Mouse (Mus musculus): ENCODE data around the gene Lce1i. TPM values are rescaled to one million over a fixed set of nuclear protein-coding genes. Genes with fewer than 3 reads are reported as not detected.
"Not testable (repeated sequence)": the region's sequence is repeated elsewhere in the genome, so short reads cannot be mapped to it uniquely, and the experiment has no call there.

The Lce1i gene
- polyA plus RNA-seq (2012; rRNA removed): not detected in 2 replicates
- not detected in 2 replicates for polyA plus RNA-seq (2014; fragmentation: Nextera tagmentation; extraction: Ambion mirVana)

GRCm38 (mm10) chr3:92778799-92779198 lies at the start of gene Lce1i:
TSS of gene Lce1i (minus strand) at chr3:92778899.
- H3K9me3 ChIP-seq (ENCODE audit: control insufficient read depth, low read length): no peaks in the 10 kb centered on the region
- DNase-seq (ENCODE audit: low spot score): no peak
- TF ChIP-seq POLR2A (IDR thresholded peaks at IDR 0.05; ENCODE audit: borderline replicate concordance, extremely low read depth, insufficient read depth, insufficient read length): no peak
- no peaks in the 10 kb centered on the region for H3K4me1 ChIP-seq (ENCODE audit: control insufficient read depth, insufficient read depth, low read length)
- WGBS: 77% methylated on average over 1 of the region's 1 CpGs
- H3K4me2 ChIP-seq (replicated peaks; ENCODE audit: low read depth, low read length, severe bottlenecking): no peak within 1 kb of the TSS
- H3K27ac ChIP-seq (replicated peaks; ENCODE audit: low read depth, low read length): no peak within 1 kb of the TSS
- H3K4me3 ChIP-seq (replicated peaks; ENCODE audit: low read length): no peak within 1 kb of the TSS
- no peaks in the 10 kb centered on the region for H3K36me3 ChIP-seq (ENCODE audit: control insufficient read depth, insufficient read depth, low read length)
- no peak within 1 kb of the TSS for H3K9ac ChIP-seq (ENCODE audit: low read depth, low read length, severe bottlenecking)
- no peaks in the 10 kb centered on the region for H3K27me3 ChIP-seq (ENCODE audit: control insufficient read depth, insufficient read depth, low read length)
- no peak for ATAC-seq (ENCODE audit: low FRiP score, low read depth)

- Histone ChIP-seq H3K4me1 (ENCODE audit: control insufficient read depth, insufficient read depth, low read length) (no peaks in the 10 kb centered on the region), H3K27ac (replicated peaks; ENCODE audit: low read depth, low read length) (no peak within 1 kb of the TSS), H3K4me2 (replicated peaks; ENCODE audit: low read depth, low read length, severe bottlenecking) (no peak within 1 kb of the TSS), H3K4me3 (replicated peaks; ENCODE audit: low read length) (no peak within 1 kb of the TSS), H3K36me3 (ENCODE audit: control insufficient read depth, insufficient read depth, low read length) (no peaks in the 10 kb centered on the region), H3K9me3 (ENCODE audit: control insufficient read depth, low read length) (no peaks in the 10 kb centered on the region), H3K27me3 (ENCODE audit: control insufficient read depth, insufficient read depth, low read length) (no peaks in the 10 kb centered on the region), H3K9ac (ENCODE audit: low read depth, low read length, severe bottlenecking) (no peak within 1 kb of the TSS)
- WGBS: 44% methylated on average over 1 of the region's 1 CpGs
- ATAC-seq (ENCODE audit: low FRiP score, low read depth): no peak
- DNase-seq (ENCODE audit: low spot score): peak; percentile 2
- no peak for TF ChIP-seq POLR2A (IDR thresholded peaks at IDR 0.05; ENCODE audit: borderline replicate concordance, extremely low read depth, insufficient read depth, insufficient read length)
These were observed 48.4 kb upstream of the Lce1i start, which contains the start of gene Kprp for GRCm38 (mm10) chr3:92827108-92827507. TSS of gene Kprp (minus strand) at chr3:92827247.

- Histone ChIP-seq H3K4me3 (replicated peaks; ENCODE audit: low read length) (no peak overlapping the region), H3K27ac (replicated peaks; ENCODE audit: low read depth, low read length) (no peak overlapping the region), H3K27me3 (ENCODE audit: control insufficient read depth, insufficient read depth, low read length) (no peaks in the 10 kb centered on the region), H3K9me3 (ENCODE audit: control insufficient read depth, low read length) (no peaks in the 10 kb centered on the region), H3K4me2 (replicated peaks; ENCODE audit: low read depth, low read length, severe bottlenecking) (no peak overlapping the region), H3K36me3 (ENCODE audit: control insufficient read depth, insufficient read depth, low read length) (no peaks in the 10 kb centered on the region), H3K4me1 (ENCODE audit: control insufficient read depth, insufficient read depth, low read length) (no peaks in the 10 kb centered on the region), H3K9ac (ENCODE audit: low read depth, low read length, severe bottlenecking) (no peak overlapping the region)
- TF ChIP-seq POLR2A (IDR thresholded peaks at IDR 0.05; ENCODE audit: borderline replicate concordance, extremely low read depth, insufficient read depth, insufficient read length): no peak
- ATAC-seq (ENCODE audit: low FRiP score, low read depth): no peak
- WGBS: 17% methylated on average over 1 of the region's 1 CpGs
- DNase-seq (ENCODE audit: low spot score): no peak
These were observed 47.1 kb upstream of the Lce1i start for GRCm38 (mm10) chr3:92825808-92826207.

GRCm38 (mm10) chr3:92816036-92816435 lies 37.3 kb upstream of the Lce1i start:
- H3K9me3 ChIP-seq (ENCODE audit: control insufficient read depth, low read length); H3K27me3 ChIP-seq (ENCODE audit: control insufficient read depth, insufficient read depth, low read length); H3K4me1 ChIP-seq (ENCODE audit: control insufficient read depth, insufficient read depth, low read length); H3K4me2 ChIP-seq (replicated peaks; ENCODE audit: low read depth, low read length, severe bottlenecking); ATAC-seq (ENCODE audit: low FRiP score, low read depth); H3K4me3 ChIP-seq (replicated peaks; ENCODE audit: low read length); H3K9ac ChIP-seq (ENCODE audit: low read depth, low read length, severe bottlenecking); H3K27ac ChIP-seq (replicated peaks; ENCODE audit: low read depth, low read length); DNase-seq (ENCODE audit: low spot score); H3K36me3 ChIP-seq (ENCODE audit: control insufficient read depth, insufficient read depth, low read length): not testable (repeated sequence)
- 88% methylated on average over 2 of the region's 2 CpGs for WGBS

DNA sequence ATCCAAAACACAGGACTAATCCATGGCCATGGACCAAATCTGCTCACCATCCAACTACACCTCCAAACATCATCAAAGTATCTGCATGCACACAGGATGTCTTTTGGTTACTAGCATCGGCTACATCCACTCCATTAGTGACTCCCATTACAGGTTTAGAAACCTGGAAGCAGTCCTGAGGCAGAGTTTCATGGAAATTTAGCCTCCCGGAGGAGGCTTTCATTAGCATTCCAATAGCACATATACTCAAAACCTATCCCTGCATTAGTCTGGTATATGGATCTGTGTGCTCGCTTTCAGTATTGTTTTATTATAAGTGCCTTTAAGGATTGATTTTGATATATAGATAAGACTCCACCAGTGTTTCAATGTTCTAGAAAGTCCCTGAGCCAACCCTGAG lies 36.9 kb upstream of the Lce1i start:
- H3K9me3 ChIP-seq (ENCODE audit: control insufficient read depth, low read length): no peaks in the 10 kb centered on the region
- ATAC-seq (ENCODE audit: low FRiP score, low read depth) (no peak), DNase-seq (ENCODE audit: low spot score) (no peak)
- H3K4me2 ChIP-seq (replicated peaks; ENCODE audit: low read depth, low read length, severe bottlenecking): no peak overlapping the region
- H3K9ac ChIP-seq (ENCODE audit: low read depth, low read length, severe bottlenecking): no peak overlapping the region
- WGBS: 93% methylated on average over 3 of the region's 3 CpGs
- no peaks in the 10 kb centered on the region for H3K36me3 ChIP-seq (ENCODE audit: control insufficient read depth, insufficient read depth, low read length)
- H3K27ac ChIP-seq (replicated peaks; ENCODE audit: low read depth, low read length): no peak overlapping the region
- H3K4me3 ChIP-seq (replicated peaks; ENCODE audit: low read length): no peak overlapping the region
- no peak for TF ChIP-seq POLR2A (IDR thresholded peaks at IDR 0.05; ENCODE audit: borderline replicate concordance, extremely low read depth, insufficient read depth, insufficient read length)
- no peaks in the 10 kb centered on the region for H3K27me3 ChIP-seq (ENCODE audit: control insufficient read depth, insufficient read depth, low read length)
- no peaks in the 10 kb centered on the region for H3K4me1 ChIP-seq (ENCODE audit: control insufficient read depth, insufficient read depth, low read length)

DNA sequence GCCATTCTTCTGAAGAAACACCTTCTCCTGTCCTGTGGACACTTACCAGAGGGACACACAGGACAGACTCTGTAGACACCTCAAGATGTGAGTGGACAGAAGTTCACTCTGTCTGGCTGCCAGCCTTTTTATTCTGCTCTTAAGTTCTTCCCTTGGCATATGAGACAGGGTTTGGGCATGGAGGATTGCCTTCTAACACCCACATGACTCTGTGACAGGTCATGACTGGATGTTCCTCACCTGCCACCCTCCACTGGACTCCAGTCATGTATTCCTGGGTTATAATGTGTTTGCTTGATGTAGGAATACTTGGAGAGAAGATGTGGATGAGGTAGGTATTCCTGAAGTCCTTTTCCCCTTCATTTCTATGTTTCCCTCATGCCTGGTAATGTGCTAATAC lies 29.1 kb upstream of the Lce1i start, which contains the start of gene Lce1k:
Gene Lce1k, minus strand, starts transcription at position 101 of the 400 bp plus-strand sequence.
- Histone ChIP-seq H3K4me1 (ENCODE audit: control insufficient read depth, insufficient read depth, low read length) (no peaks in the 10 kb centered on the region), H3K4me3 (replicated peaks; ENCODE audit: low read length) (no peak within 1 kb of the TSS), H3K27ac (replicated peaks; ENCODE audit: low read depth, low read length) (no peak within 1 kb of the TSS), H3K9ac (ENCODE audit: low read depth, low read length, severe bottlenecking) (no peak within 1 kb of the TSS), H3K9me3 (ENCODE audit: control insufficient read depth, low read length) (no peaks in the 10 kb centered on the region), H3K4me2 (replicated peaks; ENCODE audit: low read depth, low read length, severe bottlenecking) (no peak within 1 kb of the TSS), H3K27me3 (ENCODE audit: control insufficient read depth, insufficient read depth, low read length) (no peaks in the 10 kb centered on the region), H3K36me3 (ENCODE audit: control insufficient read depth, insufficient read depth, low read length) (no peaks in the 10 kb centered on the region)
- DNase-seq (ENCODE audit: low spot score) (no peak), ATAC-seq (ENCODE audit: low FRiP score, low read depth) (no peak)
- TF ChIP-seq POLR2A (IDR thresholded peaks at IDR 0.05; ENCODE audit: borderline replicate concordance, extremely low read depth, insufficient read depth, insufficient read length): no peak

Measured in limb, embryonic 14.5 days (tissue).